Mouse (Mus musculus): ENCODE data around the gene Rpp25l.
"Not testable (repeated sequence)": the region's sequence is repeated elsewhere in the genome, so short reads cannot be mapped to it uniquely, and the experiment has no call there.

Rpp25l gene

GRCm38 (mm10) chr4:41737602-41738255 is 24.4 kb upstream of the Rpp25l start:
- peak; percentile 66 for DNase-seq (ENCODE audit: inconsistent ontology term)

GRCm38 (mm10) chr4:41731052-41731765 is 17.9 kb upstream of the Rpp25l start, which contains the start of gene Arid3c:
Arid3c (minus strand) TSS chr4:41731142.
- DNase-seq (ENCODE audit: inconsistent ontology term): peak; percentile 47

- no peak for DNase-seq (ENCODE audit: inconsistent ontology term)
These were observed 13.7 kb upstream of the Rpp25l start for GRCm38 (mm10) chr4:41726826-41727621.

- peak; percentile 90 for DNase-seq (ENCODE audit: inconsistent ontology term)
These were observed 9.6 kb upstream of the Rpp25l start, which contains the start of gene Dctn3 for GRCm38 (mm10) chr4:41722918-41723351. Dctn3 (minus strand) TSS chr4:41723170.

GRCm38 (mm10) chr4:41716834-41717233 is 3.5 kb upstream of the Rpp25l start:
- no peak for DNase-seq (ENCODE audit: inconsistent ontology term)

- DNase-seq (ENCODE audit: inconsistent ontology term): no peak
These were observed 2.3 kb upstream of the Rpp25l start for GRCm38 (mm10) chr4:41715596-41715995.

- no peak for DNase-seq (ENCODE audit: inconsistent ontology term)
These were observed 1.7 kb upstream of the Rpp25l start for GRCm38 (mm10) chr4:41715082-41715481.

- DNase-seq (ENCODE audit: inconsistent ontology term): no peak
These were observed 942 bp upstream of the Rpp25l start for GRCm38 (mm10) chr4:41714276-41714675.

- no peak for DNase-seq (ENCODE audit: inconsistent ontology term)
These were observed 725 bp downstream of the Rpp25l start for GRCm38 (mm10) chr4:41712421-41713196.

GRCm38 (mm10) chr4:41711705-41712375 is 1.5 kb downstream of the Rpp25l start:
- DNase-seq (ENCODE audit: inconsistent ontology term): no peak

- DNase-seq (ENCODE audit: inconsistent ontology term): no peak
These were observed 3.1 kb downstream of the Rpp25l start for GRCm38 (mm10) chr4:41710229-41710628.

GRCm38 (mm10) chr4:41708192-41708745 is 5.1 kb downstream of the Rpp25l start:
- DNase-seq (ENCODE audit: inconsistent ontology term): peak; percentile 40

- peak; percentile 66 for DNase-seq (ENCODE audit: inconsistent ontology term)
These were observed 6.3 kb downstream of the Rpp25l start for GRCm38 (mm10) chr4:41707011-41707535.

- no peak for DNase-seq (ENCODE audit: inconsistent ontology term)
These were observed 7.2 kb downstream of the Rpp25l start for GRCm38 (mm10) chr4:41705922-41706754.

GRCm38 (mm10) chr4:41704651-41705050 is 8.7 kb downstream of the Rpp25l start:
- no peak for DNase-seq (ENCODE audit: inconsistent ontology term)

GRCm38 (mm10) chr4:41702226-41702625 is 11.1 kb downstream of the Rpp25l start:
- DNase-seq (ENCODE audit: inconsistent ontology term): not testable (repeated sequence)

- DNase-seq (ENCODE audit: inconsistent ontology term): not testable (repeated sequence)
These were observed 13.1 kb downstream of the Rpp25l start for GRCm38 (mm10) chr4:41700224-41700623.

GRCm38 (mm10) chr4:41699783-41700182 is 13.6 kb downstream of the Rpp25l start, which contains the start of gene Il11ra1:
Il11ra1 (plus strand) TSS chr4:41699989.
- DNase-seq (ENCODE audit: inconsistent ontology term): not testable (repeated sequence)

- not testable (repeated sequence) for DNase-seq (ENCODE audit: inconsistent ontology term)
These were observed 14.8 kb downstream of the Rpp25l start for GRCm38 (mm10) chr4:41698421-41699016.
